Mouse (Mus musculus) CH12.LX (cell line): ENCODE results near the gene Plvap. TPM values are rescaled to one million over a fixed set of nuclear protein-coding genes. Genes with fewer than 3 reads are reported as not detected.

ENCODE experiments used
- DNase-seq: peaks from one replicate; pipeline ENCODE4 v3.0.0-alpha.2; 2013; ENCODE audit errors: extremely low read depth
- H3K27ac ChIP-seq: 2 replicates; pipeline ENCODE4 v1.5.1; 2012; ENCODE audit warnings: low read depth, mild to moderate bottlenecking, control low read depth, moderate library complexity; ENCODE audit not compliant: insufficient read depth
- H3K27me3 ChIP-seq: replicated peaks from 2 replicates; pipeline ENCODE3; 2012; ENCODE audit warnings: inconsistent platforms
- H3K36me3 ChIP-seq, 2 experiments: replicated peaks in 1 of 2; 2 replicates each; pipeline versions ENCODE3 to v1.6.1; 2012; ENCODE audit warnings: inconsistent platforms in 1 of 2, low read length in 1 of 2, mild to moderate bottlenecking in 1 of 2, mixed read lengths in 1 of 2, moderate library complexity in 1 of 2; ENCODE audit not compliant: control insufficient read depth in 1 of 2, insufficient read depth in 1 of 2
- H3K4me1 ChIP-seq, 2 experiments: 2 replicates each; pipeline ENCODE4 v1.6.1; 2012; ENCODE audit warnings: inconsistent platforms in 1 of 2, moderate library complexity in 1 of 2; ENCODE audit not compliant: insufficient read depth in 2 of 2, control insufficient read depth in 1 of 2
- H3K4me2 ChIP-seq: 2 replicates; pipeline ENCODE4 v1.6.1; 2012; ENCODE audit warnings: low read depth, mild to moderate bottlenecking, control low read depth; ENCODE audit not compliant: poor library complexity, insufficient read depth, severe bottlenecking
- H3K4me3 ChIP-seq, 3 experiments: fragments of 150-350 bp in 1 of 3; sonication (generic) in 1 of 3; replicated peaks in 1 of 3; 2 replicates each; pipeline versions ENCODE3 to v1.5.1; 2011 to 2012; ENCODE audit warnings: low read depth in 2 of 3, low read length in 2 of 3, mild to moderate bottlenecking in 2 of 3, moderate library complexity in 2 of 3, control low read depth in 1 of 3, improper control_type of control experiment in 1 of 3, inconsistent platforms in 1 of 3, mixed read lengths in 1 of 3; ENCODE audit not compliant: poor library complexity in 1 of 3
- H3K79me2 ChIP-seq: replicated peaks from 2 replicates; pipeline ENCODE4 v1.6.1; 2012; ENCODE audit warnings: mild to moderate bottlenecking, moderate library complexity; ENCODE audit not compliant: control insufficient read depth, poor library complexity, insufficient read depth, severe bottlenecking; ENCODE audit errors: extremely low read depth
- H3K9ac ChIP-seq: 2 replicates; pipeline ENCODE4 v1.6.1; 2012; ENCODE audit warnings: low read depth, mild to moderate bottlenecking, control low read depth, moderate library complexity; ENCODE audit not compliant: insufficient read depth
- H3K9me3 ChIP-seq: replicated peaks from 2 replicates; pipeline ENCODE3; 2012; ENCODE audit warnings: low read length, inconsistent platforms, mixed read lengths
- CHD1 ChIP-seq: IDR thresholded peaks from 2 replicates; pipeline ENCODE4 v1.6.1; 2012; ENCODE audit warnings: low read depth, low read length, improper control_type of control experiment, inconsistent platforms
- CHD2 ChIP-seq: IDR thresholded peaks from 2 replicates; pipeline ENCODE4 v1.6.1; 2011; ENCODE audit warnings: low read length, improper control_type of control experiment
- E2F4 ChIP-seq: IDR thresholded peaks from 2 replicates; pipeline ENCODE4 v1.6.1; 2011; ENCODE audit warnings: low read depth, low read length, improper control_type of control experiment; ENCODE audit not compliant: insufficient replicate concordance
- ELF1 ChIP-seq: IDR thresholded peaks from 2 replicates; pipeline ENCODE4 v1.6.1; 2014; ENCODE audit warnings: low read depth, mild to moderate bottlenecking, inconsistent platforms, low read length, improper control_type of control experiment
- GABPA ChIP-seq: IDR thresholded peaks from 2 replicates; pipeline ENCODE4 v1.6.1; 2012; ENCODE audit warnings: low read depth, low read length, improper control_type of control experiment, inconsistent platforms; ENCODE audit not compliant: insufficient replicate concordance
- HCFC1 ChIP-seq: IDR thresholded peaks from 2 replicates; pipeline ENCODE4 v1.6.1; 2012; ENCODE audit warnings: low read depth, mild to moderate bottlenecking, inconsistent platforms, low read length, improper control_type of control experiment
- KAT2A ChIP-seq: IDR thresholded peaks from 2 replicates; pipeline ENCODE4 v1.6.1; 2012; ENCODE audit warnings: low read length, improper control_type of control experiment, inconsistent platforms; ENCODE audit not compliant: insufficient replicate concordance
- MAFK ChIP-seq: IDR thresholded peaks from 2 replicates; pipeline ENCODE4 v1.6.1; 2011; ENCODE audit warnings: low read length, improper control_type of control experiment; ENCODE audit not compliant: insufficient replicate concordance
- MAZ ChIP-seq: IDR thresholded peaks from 2 replicates; pipeline ENCODE4 v1.6.1; 2012; ENCODE audit warnings: low read depth, mild to moderate bottlenecking, inconsistent platforms, low read length, improper control_type of control experiment, moderate library complexity
- MXI1 ChIP-seq: IDR thresholded peaks from 2 replicates; pipeline ENCODE4 v1.6.1; 2011; ENCODE audit warnings: mild to moderate bottlenecking, low read depth, low read length, improper control_type of control experiment
- NELFE ChIP-seq: IDR thresholded peaks from 2 replicates; pipeline ENCODE4 v1.6.1; 2011; ENCODE audit warnings: low read depth, low read length, improper control_type of control experiment
- NRF1 ChIP-seq: IDR thresholded peaks from 2 replicates; pipeline ENCODE4 v1.6.1; 2014; ENCODE audit warnings: low read depth, mild to moderate bottlenecking, inconsistent platforms, low read length, improper control_type of control experiment, moderate library complexity
- POLR2A ChIP-seq: IDR thresholded peaks from 2 replicates; pipeline ENCODE4 v1.6.1; 2011; ENCODE audit warnings: low read depth, mild to moderate bottlenecking, improper control_type of control experiment, low read length
- RCOR1 ChIP-seq: conservative IDR thresholded peaks from 2 replicates; pipeline ENCODE4 v1.6.1; 2012; ENCODE audit warnings: low read depth, mild to moderate bottlenecking, inconsistent platforms, low read length, improper control_type of control experiment
- SIN3A ChIP-seq: IDR thresholded peaks from 2 replicates; pipeline ENCODE4 v1.6.1; 2012; ENCODE audit warnings: low read length, improper control_type of control experiment, inconsistent platforms
- TCF12 ChIP-seq: IDR thresholded peaks from 2 replicates; pipeline ENCODE4 v1.6.1; 2014; ENCODE audit warnings: low read depth, mild to moderate bottlenecking, inconsistent platforms, low read length, improper control_type of control experiment
- UBTF ChIP-seq: IDR thresholded peaks from 2 replicates; pipeline ENCODE4 v1.6.1; 2012; ENCODE audit warnings: low read depth, mild to moderate bottlenecking, inconsistent platforms, low read length, improper control_type of control experiment, moderate library complexity
- ZKSCAN1 ChIP-seq: IDR thresholded peaks from 2 replicates; pipeline ENCODE4 v1.6.1; 2012; ENCODE audit warnings: low read depth, inconsistent platforms, low read length, improper control_type of control experiment, borderline replicate concordance
- ZMIZ1 ChIP-seq: IDR thresholded peaks from 2 replicates; pipeline ENCODE4 v1.6.1; 2012; ENCODE audit warnings: low read depth, mild to moderate bottlenecking, inconsistent platforms, low read length, improper control_type of control experiment
- dilution Hi-C: fragments of 300-500 bp; cut with MboI; formaldehyde crosslinking; loops from 2 replicates; pipeline ENCODE4 v1.14.3; 2020; ENCODE audit warnings: low sequenced_read_pairs; ENCODE audit not compliant: extremely low pct_unique_long_range_greater_than_20kb, extremely low pct_ligation_motif_present
- in situ Hi-C: fragments of 300-500 bp; cut with MboI; formaldehyde crosslinking; loops from 3 replicates; pipeline ENCODE4 v1.14.3; 2019; ENCODE audit warnings: low sequenced_read_pairs, low pct_ligation_motif_present, low pct_unique_long_range_greater_than_20kb, mixed read lengths
- polyA plus RNA-seq: library from polyadenylated mRNA; unstranded; fragments of >175 nt; gene quantifications from 2 replicates; pipeline ENCODE4 v1.2.1, GENCODE M21; 2012; ENCODE audit warnings: low read depth; ENCODE audit not compliant: insufficient read length
- total RNA-seq, 2 experiments: library from RNA; depleted of rRNA; stranded (reverse); fragments of 300-350 nt in 1 of 2; fragments of >200 nt in 1 of 2; gene quantifications; 2 replicates each; pipeline ENCODE4 v1.2.3; 2012 to 2014

Plvap gene
- total and polyA plus RNA-seq, 3 experiments, result 0.04 to 0.27 TPM; not detected in 1

- no peak for TF ChIP-seq UBTF
- no peak for TF ChIP-seq ZKSCAN1
- peak; percentile 57 for TF ChIP-seq MAZ
- TF ChIP-seq HCFC1, result peak; percentile 71
- peak; percentile 67; the same call in 1 of the 2 replicates for TF ChIP-seq CHD2
- TF ChIP-seq MXI1, result peak; percentile 30; the same call in 1 of the 2 replicates
- TF ChIP-seq SIN3A, result peak; percentile 75
- peak; percentile 78 for TF ChIP-seq ELF1
- no peak overlapping the region for H3K27ac ChIP-seq
These were observed 42.1 kb downstream of the Plvap start for GRCm38 (mm10) chr8:71469411-71469810.

DNA sequence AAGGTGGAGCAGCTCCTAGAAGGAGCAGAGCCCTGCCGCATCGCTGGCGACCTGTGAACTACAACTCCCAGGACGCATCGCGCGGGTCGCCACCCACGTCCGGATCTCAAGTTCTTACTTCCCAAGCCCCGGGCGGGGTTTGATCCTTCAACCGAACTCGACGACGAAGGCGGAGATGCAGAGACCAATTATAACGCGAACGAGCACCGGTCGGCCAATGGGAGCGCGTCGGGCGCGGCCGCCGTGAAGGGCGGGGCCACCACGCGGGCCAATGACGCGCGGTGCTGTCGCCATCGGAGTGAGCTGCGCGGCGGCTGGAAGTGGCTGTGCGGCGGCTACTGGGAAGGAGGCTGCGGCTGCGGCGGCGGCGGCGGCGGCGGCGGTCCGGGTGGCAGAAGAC, 42.6 kb downstream of the Plvap start, which contains the start of gene Dda1:
Dda1 (plus strand) TSS at position 284 of the 400 bp plus-strand sequence.
- DNase-seq, result peak; percentile 99
- Histone ChIP-seq H3K9me3 (no peaks in the 10 kb centered on the region), H3K27ac (no peak within 1 kb of the TSS), H3K9ac (peak within 1 kb of the TSS; percentile 89), H3K79me2 (peaks cover 26% of the 10 kb centered on the region), H3K4me2 (peak within 1 kb of the TSS; percentile 80), H3K27me3 (no peaks in the 10 kb centered on the region), H3K4me1 (peaks cover 11 to 35% of the 10 kb centered on the region in 2 experiments), H3K36me3 (peaks cover 32 to 55% of the 10 kb centered on the region in 2 experiments), H3K4me3 (peak within 1 kb of the TSS; percentile 73 to 81 (median 80))
- dilution Hi-C loops (no loop called here), in situ Hi-C loops (loop anchor here (5.0 kb wide), 1 partner anchor 37 kb away; no protein-coding TSS in a partner anchor)
- peak; percentile 94; the same call in 1 of the 2 replicates for TF ChIP-seq KAT2A
- peak; percentile 77 for TF ChIP-seq NELFE
- no peak for TF ChIP-seq RCOR1
- no peak for TF ChIP-seq MAFK
- peak; percentile 27; the same call in 1 of the 2 replicates for TF ChIP-seq MXI1
- peak; percentile 90 for TF ChIP-seq ELF1
- TF ChIP-seq CHD1, result no peak
- 0 out of 2 replicates have a peak, but pooled peaks have one; percentile 38 for TF ChIP-seq TCF12
- TF ChIP-seq ZMIZ1, result peak; percentile 75; the same call in 1 of the 2 replicates
- TF ChIP-seq E2F4, result 0 out of 2 replicates have a peak, but pooled peaks have one; percentile 22
- peak; percentile 98 for TF ChIP-seq HCFC1
- peak; percentile 70 for TF ChIP-seq CHD2
- TF ChIP-seq NRF1, result peak; percentile 64
- peak; percentile 66 for TF ChIP-seq POLR2A
- peak; percentile 50; the same call in 1 of the 2 replicates for TF ChIP-seq GABPA

More at GRCm38 (mm10) chr8:71469411-71469810, 42.1 kb downstream of the Plvap start:
- H3K79me2 ChIP-seq, result peaks cover 26% of the 10 kb centered on the region
- peak overlapping the region; percentile 80 for H3K4me2 ChIP-seq
- no peaks in the 10 kb centered on the region for H3K27me3 ChIP-seq
- H3K9me3 ChIP-seq, result no peaks in the 10 kb centered on the region
- H3K9ac ChIP-seq, result peak overlapping the region; percentile 89
- peaks cover 36 to 60% of the 10 kb centered on the region in 2 experiments for H3K36me3 ChIP-seq
- dilution Hi-C loops, result no loop called here
- no peak for DNase-seq
- H3K4me1 ChIP-seq, result peaks cover 9 to 30% of the 10 kb centered on the region in 2 experiments
- peak overlapping the region; percentile 73 to 81 (median 80) for H3K4me3 ChIP-seq
- in situ Hi-C loops, result loop anchor here (5.0 kb wide), 1 partner anchor 37 kb away; no protein-coding TSS in a partner anchor
